Mouse (Mus musculus) megakaryocyte, adult 5-6 weeks (primary cell): Measurements from ENCODE around the gene Pex11b. TPM values are rescaled to one million over a fixed set of nuclear protein-coding genes. Genes with fewer than 3 reads are reported as not detected.
"Not testable (repeated sequence)": the region's sequence is repeated elsewhere in the genome, so short reads cannot be mapped to it uniquely, and the experiment has no call there.

Experiments
- ATAC-seq: 2 replicates; pipeline ENCODE4 v1.8.0; 2016; ENCODE audit warnings: mild to moderate bottlenecking, inconsistent platforms; ENCODE audit not compliant: poor library complexity, severe bottlenecking
- total RNA-seq, 2 experiments: library from RNA; stranded (forward) in 1 of 2; stranded (reverse) in 1 of 2; fragments of 153-499, 151-499 nt in 1 of 2; fragments of 221-1000, 200-1000 nt in 1 of 2; gene quantifications; 2 replicates each; pipeline versions ENCODE4 v1.2.3 to v1.2.4; 2015 to 2017

Gene Pex11b
- total RNA-seq (2015) (18.3 and 30.9 TPM in 2 replicates), total RNA-seq (2017) (12.3 and 14.9 TPM in 2 replicates)

GRCm38 (mm10) chr3:96634928-96635879 is at the start of gene Pex11b, which contains the start of gene Gm42957:
Pex11b (plus strand) TSS chr3:96635376.
Gm42957 (plus strand) TSS chr3:96635474.
- peak; percentile 95 for ATAC-seq

GRCm38 (mm10) chr3:96590657-96591056 is 44.5 kb upstream of the Pex11b start:
- no peak for ATAC-seq

GRCm38 (mm10) chr3:96593374-96593773 is 41.8 kb upstream of the Pex11b start:
- ATAC-seq, result no peak

GRCm38 (mm10) chr3:96593790-96594560 is 41.2 kb upstream of the Pex11b start, which contains the start of gene Polr3gl:
Polr3gl (minus strand) TSS chr3:96594181.
- peak; percentile 98 for ATAC-seq

GRCm38 (mm10) chr3:96594851-96595250 is 40.3 kb upstream of the Pex11b start:
- no peak for ATAC-seq

GRCm38 (mm10) chr3:96595661-96596060 is 39.5 kb upstream of the Pex11b start:
- no peak for ATAC-seq

- ATAC-seq, result no peak
These were observed 38.9 kb upstream of the Pex11b start, which contains the start of gene Ankrd34a for GRCm38 (mm10) chr3:96596228-96596707. Ankrd34a (plus strand) TSS chr3:96596636.

GRCm38 (mm10) chr3:96596855-96597254 is 38.3 kb upstream of the Pex11b start:
- ATAC-seq, result no peak

- ATAC-seq, result no peak
These were observed 37.7 kb upstream of the Pex11b start for GRCm38 (mm10) chr3:96597435-96597891.

GRCm38 (mm10) chr3:96598156-96599068 is 36.8 kb upstream of the Pex11b start:
- ATAC-seq, result no peak

- no peak for ATAC-seq
These were observed 36.1 kb upstream of the Pex11b start for GRCm38 (mm10) chr3:96599069-96599393.

GRCm38 (mm10) chr3:96599411-96599810 is 35.8 kb upstream of the Pex11b start:
- no peak for ATAC-seq

GRCm38 (mm10) chr3:96600639-96601250 is 34.4 kb upstream of the Pex11b start, which contains the start of gene Lix1l:
Lix1l (plus strand) TSS chr3:96601149.
- peak; percentile 96 for ATAC-seq

GRCm38 (mm10) chr3:96601251-96601787 is 33.9 kb upstream of the Pex11b start:
- ATAC-seq, result no peak

GRCm38 (mm10) chr3:96601941-96602703 is 33.1 kb upstream of the Pex11b start:
- ATAC-seq, result no peak

GRCm38 (mm10) chr3:96602704-96603084 is 32.5 kb upstream of the Pex11b start:
- ATAC-seq, result no peak

GRCm38 (mm10) chr3:96603311-96603710 is 31.9 kb upstream of the Pex11b start:
- ATAC-seq, result no peak

- not testable (repeated sequence) for ATAC-seq
These were observed 29.2 kb upstream of the Pex11b start for GRCm38 (mm10) chr3:96606007-96606406.

GRCm38 (mm10) chr3:96606618-96607017 is 28.6 kb upstream of the Pex11b start:
- no peak for ATAC-seq
